Mouse (Mus musculus): ENCODE data around the gene Bag1. TPM values are rescaled to one million over a fixed set of nuclear protein-coding genes. Genes with fewer than 3 reads are reported as not detected.

The Bag1 gene
- 100 to 1,000 TPM; 163 to 170 TPM for total RNA-seq (2021)
- long read RNA-seq, transcript Bag1-202 (7 exons, 1,336 nt) = major isoform, 304 of 319 reads
- long read RNA-seq, partial matches to known transcripts = 3 of 319 reads
- long read RNA-seq, other reads (novel, unspliced or antisense) = 12 of 319 reads

DNA sequence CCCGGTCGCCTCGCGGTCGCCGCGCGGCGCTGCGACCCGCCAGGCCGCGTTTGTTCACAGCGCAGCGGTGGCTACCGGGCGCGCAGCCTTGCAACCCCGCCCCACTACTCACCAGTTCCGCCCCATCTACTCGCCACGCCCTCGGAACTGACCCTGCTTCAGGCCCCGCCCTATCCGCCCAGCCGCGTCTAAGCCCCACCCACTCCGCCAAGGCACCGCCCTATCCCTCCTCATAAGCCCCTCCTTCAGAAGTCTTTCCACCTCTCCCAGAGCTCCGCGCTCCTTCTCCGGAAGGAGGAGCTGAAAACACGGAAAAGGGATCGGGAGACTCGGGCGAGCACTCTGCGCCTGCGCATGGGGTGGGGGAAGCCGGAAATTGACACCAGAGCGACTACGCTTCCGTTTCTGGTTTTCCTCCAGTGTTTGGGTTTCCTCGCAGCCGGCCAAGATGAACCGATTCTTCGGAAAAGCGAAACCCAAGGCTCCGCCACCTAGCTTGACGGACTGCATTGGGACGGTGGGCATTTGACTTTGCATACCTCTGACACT, at the start of gene Bag1, which contains the start of gene Chmp5:
Gene Bag1 (minus strand): TSS at position 135 of the 549 bp plus-strand sequence.
Gene Chmp5 (plus strand): TSS at position 248 of the 549 bp plus-strand sequence.
- DNase-seq (ENCODE audit: low spot score in 2 of 2) = peak; percentile 98 to 99

GRCm38 (mm10) chr4:40996302-40996701, 48.2 kb upstream of the Bag1 start:
- no peak for DNase-seq (ENCODE audit: low spot score in 2 of 2)

DNA sequence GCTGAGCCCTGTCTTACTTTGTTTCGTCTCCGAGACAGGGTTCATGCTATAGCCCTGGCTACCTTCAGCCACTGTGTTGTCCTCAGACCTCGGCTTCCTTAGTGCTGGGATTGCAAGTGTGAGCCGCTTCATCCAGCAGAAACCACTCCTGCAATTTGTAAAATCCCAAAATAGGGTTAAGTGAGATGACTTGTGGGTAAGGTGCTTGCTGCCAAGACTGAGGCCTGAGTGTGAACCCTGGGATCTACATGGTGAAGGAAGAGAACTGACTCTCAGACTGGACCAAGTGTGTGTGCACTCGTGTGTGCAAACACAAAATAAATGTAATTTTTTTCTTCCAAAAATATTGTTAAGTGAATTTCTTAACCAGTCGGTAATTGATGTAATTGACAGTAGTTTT, 41.5 kb upstream of the Bag1 start:
- DNase-seq (ENCODE audit: low spot score in 2 of 2) = no peak

DNA sequence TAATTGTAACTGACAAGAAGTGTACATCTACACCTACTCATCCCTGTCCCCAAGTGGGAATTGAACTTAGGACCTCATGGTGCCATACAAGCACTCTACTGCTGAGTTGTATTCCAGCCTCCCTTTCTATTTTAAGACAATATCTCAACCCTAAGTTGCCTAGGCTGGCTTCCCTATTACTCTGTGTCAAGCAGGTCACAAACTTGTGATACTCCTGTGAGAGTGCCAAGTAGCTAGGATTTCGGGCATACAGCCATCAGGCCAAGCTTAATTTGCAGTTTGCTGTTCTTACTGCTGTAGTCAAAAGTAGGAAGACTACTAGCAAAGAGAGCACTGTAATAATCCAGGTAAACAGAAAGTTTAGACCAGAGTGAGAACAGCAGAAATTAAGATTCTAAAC, 35.6 kb upstream of the Bag1 start:
- DNase-seq (ENCODE audit: low spot score in 2 of 2) = no peak

DNA sequence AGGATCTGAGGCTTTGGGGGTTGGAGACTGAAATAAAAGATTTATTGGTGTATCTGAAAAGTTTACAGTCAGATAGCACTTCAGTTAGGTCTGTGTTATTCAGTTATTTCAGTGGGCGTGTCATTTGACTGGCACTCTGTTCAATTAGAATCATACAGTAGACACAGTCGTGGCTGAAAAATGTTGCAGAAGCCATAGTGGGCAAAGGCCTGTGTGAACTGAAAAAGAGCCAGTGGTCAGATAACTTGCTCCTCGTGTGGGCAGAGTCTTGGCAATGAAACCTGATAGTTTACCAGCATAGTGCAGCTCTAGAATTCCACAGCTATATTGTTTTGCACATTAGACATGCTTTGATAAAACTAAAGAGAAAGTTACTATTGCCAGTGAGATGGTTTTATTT, 34.4 kb upstream of the Bag1 start:
- no peak for DNase-seq (ENCODE audit: low spot score in 2 of 2)

- no peak for DNase-seq (ENCODE audit: low spot score in 2 of 2)
Measured at GRCm38 (mm10) chr4:40979430-40979829, 31.3 kb upstream of the Bag1 start.

DNA sequence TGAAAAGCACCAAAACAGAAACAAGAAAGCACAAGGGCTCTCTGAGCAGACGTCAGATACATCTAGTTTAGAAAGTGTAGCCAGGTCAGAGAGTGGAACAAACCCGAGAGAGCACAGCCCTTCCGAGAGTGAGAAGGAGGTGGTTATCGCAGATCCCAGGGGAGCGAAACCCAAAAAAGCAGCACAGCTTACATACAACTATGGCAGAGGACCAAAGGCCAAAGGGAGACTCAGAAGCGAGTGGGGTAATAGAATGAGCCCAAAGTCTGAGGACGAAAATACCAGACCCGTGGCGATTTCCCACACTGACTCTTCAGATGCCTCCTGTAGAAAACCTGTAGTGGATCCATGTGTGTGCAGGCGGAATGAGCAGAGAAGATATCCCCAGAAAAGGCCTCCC, 28.6 kb upstream of the Bag1 start:
- no peak for DNase-seq (ENCODE audit: low spot score in 2 of 2)

- no peak for DNase-seq (ENCODE audit: low spot score in 2 of 2)
Measured at GRCm38 (mm10) chr4:40975678-40976077, 27.6 kb upstream of the Bag1 start.

- no peak for DNase-seq (ENCODE audit: low spot score in 2 of 2)
Measured at GRCm38 (mm10) chr4:40974011-40974410, 25.9 kb upstream of the Bag1 start.

GRCm38 (mm10) chr4:40971744-40972143, 23.6 kb upstream of the Bag1 start:
- peak; percentile 35 to 50 for DNase-seq (ENCODE audit: low spot score in 2 of 2)

- DNase-seq (ENCODE audit: low spot score in 2 of 2) = peak; percentile 91 to 95
Measured at GRCm38 (mm10) chr4:40970842-40971701, 23.0 kb upstream of the Bag1 start, which contains the start of gene Nfx1. Gene Nfx1, plus strand, starts transcription at chr4:40970906.

DNA sequence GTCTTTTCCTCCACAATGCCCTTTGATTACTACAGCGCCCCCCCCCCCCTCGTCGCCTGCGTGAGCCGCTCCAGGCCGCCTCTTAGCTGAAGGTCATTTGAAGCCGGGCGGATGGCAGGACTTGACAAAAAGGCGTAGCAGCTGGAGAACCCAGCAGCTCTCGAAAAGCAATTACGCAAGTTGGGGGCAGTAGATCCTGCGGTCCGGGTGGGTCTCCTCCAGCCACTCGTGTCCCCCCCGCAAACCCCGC, 22.4 kb upstream of the Bag1 start:
- DNase-seq (ENCODE audit: low spot score in 2 of 2) = no peak

DNA sequence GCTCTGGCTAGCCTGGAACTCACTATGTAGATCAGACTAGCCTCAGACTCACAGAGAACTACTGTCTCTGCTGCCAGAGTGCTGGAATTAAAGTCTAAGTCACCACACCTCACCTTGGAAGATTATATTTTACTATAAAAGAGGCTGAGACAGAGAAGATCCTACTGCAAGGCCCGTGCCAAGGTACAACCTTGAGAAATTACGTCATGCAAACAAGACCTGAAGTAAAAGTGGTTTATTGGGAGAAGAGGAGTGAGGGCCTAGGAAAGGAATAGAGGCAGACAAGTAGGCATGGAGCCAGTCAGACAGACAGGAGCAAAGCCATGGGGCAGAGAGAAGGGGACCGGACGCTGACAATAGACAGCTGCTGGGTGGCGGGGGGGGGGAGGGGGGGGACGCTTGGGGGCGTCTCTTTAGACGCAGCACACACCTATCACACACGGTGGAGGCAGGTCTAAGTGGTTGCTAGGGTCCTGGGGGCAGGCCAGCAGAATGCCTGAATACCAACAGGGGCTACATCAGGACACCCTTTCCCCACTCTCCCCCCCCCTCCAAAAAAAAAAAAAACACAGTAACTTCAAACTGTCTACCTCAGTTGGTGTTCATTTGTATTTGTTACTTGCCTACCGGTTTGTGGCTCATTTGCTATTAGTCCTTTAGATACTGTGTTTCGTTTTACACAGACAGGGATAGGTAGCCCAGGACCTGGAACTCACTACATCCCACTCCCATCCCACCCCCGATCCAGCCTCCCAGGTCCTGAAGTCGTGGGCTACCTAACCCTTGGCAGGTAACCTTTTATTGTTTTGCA, 21.9 kb upstream of the Bag1 start:
- no peak for DNase-seq (ENCODE audit: low spot score in 2 of 2)

DNA sequence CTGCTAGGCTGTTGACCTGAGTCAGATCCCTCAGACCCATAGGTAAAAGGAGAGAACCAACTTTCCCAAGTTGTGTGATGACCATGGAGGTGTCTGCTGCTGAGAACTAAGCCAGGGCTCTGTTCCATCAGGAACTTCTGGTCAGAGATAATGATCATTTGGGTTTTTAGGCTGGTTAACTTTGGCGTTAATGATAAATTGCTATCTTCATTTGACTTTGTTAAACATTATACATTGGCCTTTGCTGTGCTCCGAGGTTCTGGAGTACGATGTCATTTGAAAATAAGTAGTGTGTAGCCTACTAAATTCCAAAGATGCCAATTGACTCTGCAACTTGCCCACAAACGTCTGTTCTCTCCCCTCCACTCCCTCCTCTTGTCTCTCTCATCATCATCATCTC, 21.1 kb upstream of the Bag1 start:
- no peak for DNase-seq (ENCODE audit: low spot score in 2 of 2)

GRCm38 (mm10) chr4:40963536-40963935, 15.4 kb upstream of the Bag1 start:
- DNase-seq (ENCODE audit: low spot score in 2 of 2) = no peak

DNA sequence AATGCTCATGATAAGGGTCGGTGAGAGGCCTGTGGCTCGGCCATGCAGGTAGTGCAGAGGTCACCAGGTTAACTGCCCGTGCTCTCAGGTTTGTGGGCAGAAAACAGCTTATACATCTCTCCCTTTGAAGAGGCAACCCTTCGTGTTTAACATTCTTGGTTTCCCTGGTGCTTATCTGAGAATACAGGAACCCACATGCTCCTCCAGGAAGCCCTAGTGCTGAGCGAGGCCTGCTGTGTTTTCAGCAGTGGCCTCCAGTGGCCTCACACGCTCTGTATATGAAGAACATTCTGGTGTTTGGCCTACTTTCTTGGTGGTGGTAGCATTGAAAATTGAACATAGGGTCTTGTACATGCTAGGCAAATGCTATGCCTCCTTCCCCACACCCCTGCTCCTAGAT, 7.8 kb upstream of the Bag1 start:
- no peak for DNase-seq (ENCODE audit: low spot score in 2 of 2)

- DNase-seq (ENCODE audit: low spot score in 2 of 2) = no peak
Measured at GRCm38 (mm10) chr4:40953521-40953920, 5.4 kb upstream of the Bag1 start.

GRCm38 (mm10) chr4:40947565-40948159, 432 bp downstream of the Bag1 start:
- no peak for DNase-seq (ENCODE audit: low spot score in 2 of 2)

GRCm38 (mm10) chr4:40946516-40947121, 1.5 kb downstream of the Bag1 start:
- DNase-seq (ENCODE audit: low spot score in 2 of 2) = no peak

DNA sequence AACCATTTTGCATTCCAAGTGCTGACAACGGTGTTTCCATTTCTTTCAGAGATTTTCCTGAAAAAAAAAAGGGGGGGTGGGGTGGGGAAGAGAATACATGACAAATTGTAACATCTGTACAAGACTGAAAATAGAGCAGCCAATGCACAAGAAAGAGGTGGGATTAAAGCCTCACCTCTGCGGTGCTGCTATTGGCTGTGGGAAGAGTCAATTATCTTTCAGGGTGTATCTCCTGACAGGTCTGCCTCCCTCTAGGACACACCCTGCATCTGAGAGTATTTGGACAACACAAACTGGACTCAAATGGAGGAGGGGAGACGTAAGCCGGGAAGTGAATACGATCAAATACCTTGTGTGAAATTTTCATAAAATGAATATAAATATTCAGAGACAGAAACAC, 4.4 kb downstream of the Bag1 start:
- no peak for DNase-seq (ENCODE audit: low spot score in 2 of 2)

- DNase-seq (ENCODE audit: low spot score in 2 of 2) = no peak
Measured at GRCm38 (mm10) chr4:40938793-40939192, 9.3 kb downstream of the Bag1 start.

Data from layer of hippocampus, postnatal 10 days (tissue).